Mouse (Mus musculus) cerebellum, adult 2 months (tissue): ENCODE results near the gene Hoxa3.

ENCODE experiments used
- CTCF ChIP-seq: fragments of 200-500 bp; IDR thresholded peaks from 2 replicates; pipeline ENCODE4 v1.5.1; 2011; ENCODE audit warnings: low read depth, mild to moderate bottlenecking, control low read depth, low read length, moderate library complexity, borderline replicate concordance; ENCODE audit not compliant: insufficient read depth
- POLR2A ChIP-seq: fragments of 200-500 bp; IDR thresholded peaks from 2 replicates; pipeline ENCODE4 v1.6.1; 2011; ENCODE audit warnings: low read length, control low read depth, borderline replicate concordance; ENCODE audit not compliant: insufficient read depth

DNA sequence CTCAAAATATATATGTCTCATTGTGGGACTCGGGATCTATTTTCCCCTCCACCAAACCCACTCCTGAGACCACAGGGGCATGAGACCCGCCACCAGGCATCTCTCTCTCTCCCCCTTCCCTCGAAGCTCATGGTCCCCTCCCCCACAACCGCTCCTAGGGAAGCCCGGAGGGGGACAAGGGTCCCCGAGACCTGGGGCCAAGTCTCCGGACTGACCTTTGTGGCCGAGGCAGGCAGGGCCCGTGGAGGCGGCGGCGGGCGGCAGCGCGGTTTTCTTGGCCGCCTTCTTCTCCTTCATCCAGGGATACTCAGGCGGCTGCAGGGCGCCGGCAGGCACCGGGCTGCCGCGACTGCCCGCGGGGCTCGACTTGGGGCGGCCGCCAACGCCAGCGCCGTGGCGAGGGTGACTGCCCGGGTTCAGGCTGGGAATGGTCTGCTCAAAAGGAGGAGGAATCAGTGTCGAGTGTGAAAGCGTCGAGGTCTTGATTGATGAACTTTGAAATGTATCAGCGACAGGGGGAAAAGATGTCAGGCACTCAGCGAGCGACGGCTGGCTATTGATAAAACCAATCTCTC, 49.0 kb downstream of the Hoxa3 start:
- no peak for TF ChIP-seq CTCF
- no peak for TF ChIP-seq POLR2A
